Mouse (Mus musculus): Measurements from ENCODE around the gene Flnb. TPM values are rescaled to one million over a fixed set of nuclear protein-coding genes. Genes with fewer than 3 reads are reported as not detected.
A peak's percentile ranks its signal among the peaks of the same experiment; 100 is the strongest.

Gene Flnb
- total RNA-seq, 2 experiments from 2014 or later: 5.1 to 6.3 TPM

GRCm38 (mm10) chr14:7824651-7825268, 7.0 kb downstream of the Flnb start:
- ATAC-seq (ENCODE audit: poor library complexity, severe bottlenecking): no peak

GRCm38 (mm10) chr14:7826151-7826937, 8.6 kb downstream of the Flnb start:
- no peak for ATAC-seq (ENCODE audit: poor library complexity, severe bottlenecking)

- ATAC-seq (ENCODE audit: poor library complexity, severe bottlenecking): no peak
These were observed 11.4 kb downstream of the Flnb start for GRCm38 (mm10) chr14:7829181-7829580.

- ATAC-seq (ENCODE audit: poor library complexity, severe bottlenecking): no peak
These were observed 14.1 kb downstream of the Flnb start for GRCm38 (mm10) chr14:7831770-7832439.

DNA sequence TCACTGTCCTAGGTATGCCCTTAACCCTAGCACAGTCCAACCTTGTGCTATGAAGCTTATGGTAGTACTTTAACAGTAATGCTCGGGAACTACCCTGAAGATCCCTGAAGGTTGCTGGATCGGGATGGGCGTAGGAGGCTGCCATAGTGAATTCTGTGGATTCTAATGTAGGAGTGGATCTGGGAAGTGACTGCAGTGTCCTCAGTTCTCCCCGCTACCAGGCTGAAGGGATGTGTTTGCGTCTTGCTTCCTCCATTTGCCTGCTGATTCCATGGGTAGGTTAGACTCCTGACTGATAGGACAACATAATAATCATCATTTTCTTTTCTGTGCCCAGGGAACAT, 14.7 kb downstream of the Flnb start:
- ATAC-seq (ENCODE audit: poor library complexity, severe bottlenecking): no peak

DNA sequence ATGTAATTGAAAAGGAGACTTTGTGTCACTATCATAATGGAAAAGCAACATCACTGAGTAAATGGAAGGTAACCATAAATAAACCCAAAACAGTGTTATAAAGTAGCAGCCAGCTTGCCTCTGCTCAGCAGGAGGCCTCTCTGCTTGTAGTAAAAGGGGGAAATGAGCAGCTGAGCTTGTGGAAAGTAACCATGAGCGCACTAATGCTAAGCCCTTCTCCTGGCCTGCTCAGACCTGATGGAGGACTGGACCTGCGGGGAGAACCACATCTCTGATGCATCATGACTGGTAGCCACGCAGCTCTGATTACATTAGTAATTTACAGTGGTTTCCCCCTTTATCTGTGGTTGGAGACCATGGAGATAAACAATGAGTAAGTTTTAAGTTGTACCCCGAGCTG, 15.7 kb downstream of the Flnb start:
- ATAC-seq (ENCODE audit: poor library complexity, severe bottlenecking): no peak

GRCm38 (mm10) chr14:7838564-7839089, 20.9 kb downstream of the Flnb start:
- no peak for ATAC-seq (ENCODE audit: poor library complexity, severe bottlenecking)

DNA sequence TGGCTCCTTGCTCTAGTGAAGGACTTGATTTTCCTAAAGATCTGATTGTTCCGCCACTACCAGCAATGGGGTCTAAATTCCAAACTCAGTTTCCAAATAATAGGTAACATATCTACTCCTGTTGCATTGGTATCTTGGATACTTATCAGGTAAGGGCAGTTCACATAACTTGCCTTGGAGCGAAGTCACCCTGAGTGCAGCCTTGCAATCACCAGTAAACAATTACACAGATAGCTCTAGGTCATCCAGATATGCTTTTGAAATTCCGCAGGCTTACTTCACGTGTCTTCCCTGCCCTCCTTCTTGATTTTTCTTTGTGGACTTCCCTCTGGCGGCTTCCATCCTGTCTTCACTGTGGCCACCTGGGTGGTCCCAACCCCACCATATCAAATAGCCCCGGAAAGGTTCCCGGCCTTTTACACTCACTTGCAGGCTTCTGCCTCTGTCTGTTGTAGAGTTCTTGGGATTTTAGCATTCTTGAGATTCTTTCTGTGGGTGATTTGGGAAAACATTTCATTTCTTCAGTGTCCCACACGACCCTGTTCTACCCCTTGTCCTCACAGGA, 22.3 kb downstream of the Flnb start:
- ATAC-seq (ENCODE audit: poor library complexity, severe bottlenecking): no peak

- ATAC-seq (ENCODE audit: poor library complexity, severe bottlenecking): no peak
These were observed 25.0 kb downstream of the Flnb start for GRCm38 (mm10) chr14:7842631-7843332.

DNA sequence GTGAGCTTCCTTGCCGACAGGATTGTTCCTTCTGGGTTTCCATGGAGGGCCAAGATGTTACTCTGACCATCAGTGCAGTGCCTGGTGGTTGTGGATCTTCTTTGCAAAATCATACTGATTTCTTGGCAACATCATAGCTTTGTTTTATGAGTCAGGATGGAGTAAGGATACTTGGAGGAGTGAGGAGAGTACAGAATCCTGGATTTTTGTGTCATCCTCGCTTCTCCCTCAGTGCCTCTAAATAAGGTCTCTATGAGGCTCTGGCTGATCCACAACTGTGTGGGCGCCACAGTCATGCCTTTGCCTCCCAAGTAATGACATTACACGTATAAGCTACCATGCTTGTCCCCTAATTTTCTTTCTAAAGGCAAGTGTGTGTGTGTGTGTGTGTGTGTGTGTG, 28.9 kb downstream of the Flnb start:
- no peak for ATAC-seq (ENCODE audit: poor library complexity, severe bottlenecking)

GRCm38 (mm10) chr14:7847746-7848232, 30.0 kb downstream of the Flnb start:
- no peak for ATAC-seq (ENCODE audit: poor library complexity, severe bottlenecking)

GRCm38 (mm10) chr14:7850913-7851312, 33.2 kb downstream of the Flnb start:
- no peak for ATAC-seq (ENCODE audit: poor library complexity, severe bottlenecking)

DNA sequence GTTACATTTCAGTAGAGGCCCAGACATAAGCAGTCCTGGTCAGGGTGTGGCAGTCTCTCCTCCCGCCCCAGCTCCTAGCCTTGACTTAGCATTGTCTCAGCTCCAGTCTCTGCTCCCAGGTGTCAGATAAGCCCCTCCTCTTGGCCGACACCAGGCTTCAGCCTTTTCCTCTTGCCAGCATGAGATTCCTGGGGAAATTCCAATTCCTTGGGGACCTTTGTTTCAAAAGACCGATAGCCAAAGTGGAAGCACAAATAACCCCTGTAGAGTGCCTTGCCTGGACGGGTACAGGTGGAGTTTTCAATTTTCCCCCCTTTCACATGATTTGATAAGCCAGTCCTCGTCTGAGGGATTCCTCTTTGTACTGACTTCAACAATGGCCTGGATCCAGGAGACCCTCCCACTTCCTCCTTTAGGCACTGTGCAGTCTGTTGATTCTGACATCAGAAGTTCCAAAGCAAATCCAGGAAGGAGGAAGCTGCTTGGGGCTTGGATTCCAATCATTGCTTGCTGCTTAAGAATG, 33.8 kb downstream of the Flnb start:
- ATAC-seq (ENCODE audit: poor library complexity, severe bottlenecking): 0 out of 2 replicates have a peak, but pooled peaks have one; percentile 27

DNA sequence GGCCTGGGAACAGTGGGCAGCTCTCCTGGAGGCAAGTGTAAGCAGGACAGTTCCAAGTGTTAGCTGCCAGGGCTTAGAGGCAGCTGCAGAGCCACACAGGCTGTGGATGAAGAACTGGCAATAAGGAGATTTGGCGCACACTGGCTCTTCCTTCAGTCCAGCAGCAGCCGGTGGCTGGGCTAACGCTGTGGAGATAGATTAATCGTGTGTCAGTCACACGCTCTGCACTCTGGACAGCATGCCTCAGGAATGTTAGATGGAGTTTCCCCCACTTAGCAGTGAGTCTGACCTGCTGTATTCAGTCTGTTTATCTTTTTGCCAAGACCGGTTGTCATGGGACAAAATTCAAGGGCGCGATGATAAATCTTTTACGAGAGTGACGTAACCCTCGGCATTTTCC, 35.9 kb downstream of the Flnb start:
- no peak for ATAC-seq (ENCODE audit: poor library complexity, severe bottlenecking)

DNA sequence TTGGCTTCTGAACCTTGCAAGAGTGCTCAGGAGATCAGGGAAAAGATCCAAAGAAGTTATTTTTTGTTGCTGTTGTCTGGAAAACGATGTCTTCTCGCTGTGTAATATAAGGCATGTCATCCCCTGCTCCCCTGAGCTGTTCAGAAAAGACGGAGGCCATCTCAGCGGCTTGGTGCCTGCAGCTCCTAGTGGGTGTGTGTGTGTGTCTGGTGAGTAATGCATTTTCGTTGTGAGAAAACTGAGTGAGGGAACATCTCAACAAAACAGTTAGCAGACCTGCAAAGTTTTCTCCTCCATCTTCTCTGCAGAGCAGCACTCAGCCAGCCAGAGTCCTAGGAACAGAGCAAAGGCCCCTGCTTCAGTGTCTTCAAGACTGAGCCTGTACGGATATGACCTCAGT, 36.6 kb downstream of the Flnb start:
- ATAC-seq (ENCODE audit: poor library complexity, severe bottlenecking): no peak

GRCm38 (mm10) chr14:7855101-7855500, 37.3 kb downstream of the Flnb start:
- no peak for ATAC-seq (ENCODE audit: poor library complexity, severe bottlenecking)

- no peak for ATAC-seq (ENCODE audit: poor library complexity, severe bottlenecking)
These were observed 37.7 kb downstream of the Flnb start for GRCm38 (mm10) chr14:7855501-7855900.

DNA sequence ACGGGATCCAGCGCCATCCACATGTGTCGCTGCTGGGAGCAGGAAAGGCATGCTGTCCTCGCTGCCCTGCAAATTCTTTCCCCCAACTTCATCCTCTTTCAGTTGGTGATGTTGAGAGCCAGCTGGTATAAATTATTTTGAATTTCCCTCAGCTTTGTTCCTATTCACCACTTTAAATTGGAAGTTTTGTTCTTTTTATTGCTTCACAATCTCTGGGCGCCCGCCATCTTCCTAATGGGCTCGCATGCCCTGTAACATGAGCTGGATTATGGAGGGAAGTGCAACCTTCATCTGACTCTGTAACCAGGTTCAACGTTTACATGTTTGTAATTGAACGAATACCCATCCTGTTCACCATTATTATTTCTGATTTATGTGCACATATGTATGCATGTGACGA, 38.6 kb downstream of the Flnb start:
- no peak for ATAC-seq (ENCODE audit: poor library complexity, severe bottlenecking)

GRCm38 (mm10) chr14:7857835-7858234, 40.1 kb downstream of the Flnb start:
- peak; percentile 59 for ATAC-seq (ENCODE audit: poor library complexity, severe bottlenecking)

DNA sequence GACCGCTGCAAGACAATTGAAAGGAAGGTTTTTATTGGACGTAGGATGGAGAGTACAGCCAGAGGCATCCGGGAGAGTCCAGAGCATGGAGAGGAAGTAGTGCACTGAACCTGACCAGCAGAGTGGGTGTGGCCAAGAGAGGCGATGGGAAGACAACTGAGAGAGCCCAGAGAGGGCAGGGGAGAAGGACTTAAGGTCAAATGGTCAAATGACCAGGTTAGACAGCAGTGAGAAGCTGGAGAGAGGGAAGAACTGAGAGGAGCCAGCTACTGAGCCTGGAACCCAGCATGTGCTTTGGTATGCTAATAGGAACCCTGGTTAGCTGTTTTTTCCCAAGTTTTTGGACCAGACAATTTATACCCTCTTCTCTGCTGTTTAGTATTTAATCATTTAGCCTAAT, 40.7 kb downstream of the Flnb start:
- ATAC-seq (ENCODE audit: poor library complexity, severe bottlenecking): peak; percentile 94
